Mouse (Mus musculus) midbrain, embryonic 10.5 days (tissue): ENCODE measurements around the gene 4930404H24Rik. TPM values are rescaled to one million over a fixed set of nuclear protein-coding genes. Genes with fewer than 3 reads are reported as not detected.

Experiments
- DNase-seq: peaks from one replicate; pipeline ENCODE4 v3.0.0-alpha.2; 2017; ENCODE audit warnings: low spot score
- H3K27ac ChIP-seq: fragments of 300-500 bp; sonication (generic); replicated peaks from 2 replicates; pipeline ENCODE4 v1.5.1; 2016; ENCODE audit warnings: mild to moderate bottlenecking
- H3K27me3 ChIP-seq: fragments of 300-500 bp; sonication (generic); 2 replicates; pipeline ENCODE4 v1.6.1; 2016; ENCODE audit warnings: low read depth, mild to moderate bottlenecking; ENCODE audit not compliant: poor library complexity, severe bottlenecking
- H3K36me3 ChIP-seq: fragments of 300-500 bp; sonication (generic); 2 replicates; pipeline ENCODE4 v1.6.1; 2016; ENCODE audit warnings: mild to moderate bottlenecking, moderate library complexity
- H3K4me1 ChIP-seq: fragments of 300-500 bp; sonication (generic); 2 replicates; pipeline ENCODE4 v1.6.1; 2016
- H3K4me3 ChIP-seq: fragments of 300-500 bp; sonication (generic); 2 replicates; pipeline ENCODE4 v1.5.1; 2016; ENCODE audit warnings: mild to moderate bottlenecking, moderate library complexity
- H3K9me3 ChIP-seq: fragments of 300-500 bp; sonication (generic); replicated peaks from 2 replicates; pipeline ENCODE4 v1.6.1; 2016; ENCODE audit warnings: mild to moderate bottlenecking
- WGBS: fragments of 180-500 bp; shearing (Covaris S2); methylation state at CpG from one replicate; pipeline ENCODE4 v1.1.7; 2016; 5-methylcytosine and 5-hydroxymethylcytosine counted together
- polyA plus RNA-seq: library from polyadenylated mRNA; unstranded; fragments of >200 nt; fragmentation: Nextera tagmentation; extraction: Ambion mirVana; gene quantifications from 2 replicates; pipeline ENCODE4 v1.2.1, GENCODE M21; 2016

Gene 4930404H24Rik
- polyA plus RNA-seq, 1 experiment from 2014 or later: not detected

DNA sequence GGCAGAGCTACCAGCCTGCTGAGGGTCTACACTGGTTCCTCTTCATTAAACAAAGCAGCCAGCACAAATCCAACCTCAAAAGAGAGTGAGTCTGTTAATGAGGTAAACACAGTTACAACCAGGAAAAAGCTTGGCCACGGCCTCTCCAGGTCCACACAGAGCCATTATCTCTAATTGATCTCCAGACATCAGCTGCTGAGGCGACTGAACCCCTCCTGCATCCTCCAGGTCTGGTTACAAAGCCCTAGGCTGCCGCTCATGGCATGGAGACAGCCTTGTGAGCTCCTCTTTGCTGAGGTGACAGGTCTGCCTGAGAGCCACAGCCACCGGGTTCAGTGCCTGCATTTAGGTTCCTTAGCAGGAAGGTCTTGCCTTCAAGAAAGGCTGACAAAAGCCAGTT, 35.1 kb upstream of the 4930404H24Rik start:
- Histone ChIP-seq H3K9me3 (no peaks in the 10 kb centered on the region), H3K4me3 (no peak overlapping the region), H3K27me3 (no peaks in the 10 kb centered on the region), H3K27ac (peak overlapping the region; percentile 79), H3K36me3 (no peaks in the 10 kb centered on the region), H3K4me1 (peaks cover 51% of the 10 kb centered on the region)
- no peak for DNase-seq
- WGBS: 42% methylated on average over 4 of the region's 4 CpGs

DNA sequence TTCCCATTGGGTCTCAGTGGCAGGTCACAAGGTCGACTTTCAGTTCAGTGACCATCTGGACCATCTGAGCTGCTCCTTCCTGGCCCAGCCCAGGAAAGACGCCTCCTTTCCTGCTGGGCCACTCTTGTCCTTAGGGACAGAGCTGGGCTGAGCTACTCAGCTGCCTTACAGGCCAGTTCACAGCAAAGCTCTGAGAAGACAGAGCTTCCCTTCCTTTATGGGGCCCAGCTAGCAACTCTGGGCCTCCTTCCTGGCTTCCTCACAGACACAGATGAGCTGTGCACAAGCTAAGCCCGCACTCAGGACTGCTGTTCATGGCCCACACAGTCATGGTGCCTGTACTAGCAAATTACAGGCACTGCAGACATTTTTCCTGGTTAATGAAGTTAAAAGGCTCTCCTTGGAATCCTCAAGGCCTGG, 34.6 kb upstream of the 4930404H24Rik start:
- Histone ChIP-seq H3K4me1 (peaks cover 51% of the 10 kb centered on the region), H3K36me3 (no peaks in the 10 kb centered on the region), H3K27me3 (no peaks in the 10 kb centered on the region), H3K9me3 (no peaks in the 10 kb centered on the region), H3K4me3 (no peak overlapping the region), H3K27ac (peak overlapping the region; percentile 79)
- WGBS: 53% methylated on average over 3 of the region's 3 CpGs
- no peak for DNase-seq

DNA sequence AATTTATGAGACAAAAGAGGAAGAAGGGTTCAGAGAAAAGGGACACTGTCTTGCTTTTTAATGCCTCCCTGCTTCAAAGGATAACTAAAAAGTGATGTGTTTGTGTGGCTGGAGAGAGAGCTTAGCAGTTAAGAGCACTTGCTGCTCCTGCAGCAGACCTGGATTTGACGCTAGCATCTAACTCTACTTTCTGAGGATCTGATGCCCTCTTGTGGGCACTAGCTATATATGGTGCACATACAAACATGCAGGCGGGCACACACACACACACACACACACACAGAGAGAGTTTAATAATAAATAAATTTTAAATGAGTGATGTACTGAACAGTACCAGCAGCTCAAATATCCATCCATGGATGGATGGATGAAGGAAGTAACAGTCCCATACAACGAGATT, 29.3 kb upstream of the 4930404H24Rik start:
- H3K27me3 ChIP-seq: no peaks in the 10 kb centered on the region
- 0 out of 2 replicates have a peak, but pooled peaks cover 3% of the 10 kb centered on the region for H3K36me3 ChIP-seq
- H3K4me3 ChIP-seq: no peak overlapping the region
- H3K27ac ChIP-seq: no peak overlapping the region
- H3K4me1 ChIP-seq: peaks cover 16% of the 10 kb centered on the region
- 74% methylated on average over 3 of the region's 3 CpGs for WGBS
- DNase-seq: no peak
- no peaks in the 10 kb centered on the region for H3K9me3 ChIP-seq

DNA sequence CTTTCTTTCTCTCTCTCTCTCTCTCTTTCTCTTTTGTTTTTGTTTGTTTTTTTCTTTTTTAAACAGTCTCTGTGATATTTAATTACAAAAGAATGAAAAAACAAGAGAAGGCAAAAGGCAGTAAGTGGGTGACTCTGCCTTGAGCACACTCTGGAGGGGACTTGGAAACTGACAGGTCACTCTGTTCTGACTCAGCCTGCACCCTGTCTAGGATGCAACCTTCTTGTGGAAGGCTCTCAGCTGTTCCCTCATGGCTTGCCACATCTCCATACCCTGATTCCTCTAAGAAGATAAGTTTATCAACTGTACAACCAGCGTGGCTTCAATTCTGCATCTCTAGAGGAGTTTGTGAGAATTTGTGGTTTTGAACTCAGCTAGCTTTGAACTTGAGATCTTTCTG, 25.2 kb upstream of the 4930404H24Rik start:
- Histone ChIP-seq H3K27me3 (no peaks in the 10 kb centered on the region), H3K9me3 (no peaks in the 10 kb centered on the region), H3K36me3 (0 out of 2 replicates have a peak, but pooled peaks cover 3% of the 10 kb centered on the region), H3K4me1 (peaks cover 30% of the 10 kb centered on the region), H3K4me3 (no peak overlapping the region), H3K27ac (no peak overlapping the region)
- 89% methylated on average over 1 of the region's 1 CpGs for WGBS
- no peak for DNase-seq

DNA sequence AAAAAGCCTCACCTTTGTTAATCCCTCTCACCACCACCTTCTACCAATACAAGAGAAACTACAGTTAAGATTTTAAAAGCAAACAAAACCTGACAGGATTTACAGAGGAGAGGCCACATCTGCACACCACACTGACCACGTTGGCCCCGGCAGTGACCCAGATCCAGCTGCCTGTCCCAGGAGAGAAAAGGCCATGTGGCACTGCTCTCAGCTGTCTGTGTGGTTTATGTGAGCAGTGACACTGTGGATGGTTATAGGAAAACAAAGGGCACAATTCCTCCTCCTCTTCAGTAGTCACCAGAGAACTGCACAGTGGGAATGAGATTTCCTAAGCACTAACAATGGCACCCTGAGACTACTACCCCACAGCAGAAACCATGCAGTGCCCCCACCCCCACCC, 23.3 kb upstream of the 4930404H24Rik start:
- no peak overlapping the region for H3K4me3 ChIP-seq
- no peak for DNase-seq
- no peaks in the 10 kb centered on the region for H3K36me3 ChIP-seq
- H3K27me3 ChIP-seq: no peaks in the 10 kb centered on the region
- peaks cover 34% of the 10 kb centered on the region for H3K4me1 ChIP-seq
- H3K27ac ChIP-seq: peak overlapping the region; percentile 76
- 48% methylated on average over 2 of the region's 2 CpGs for WGBS
- H3K9me3 ChIP-seq: no peaks in the 10 kb centered on the region

DNA sequence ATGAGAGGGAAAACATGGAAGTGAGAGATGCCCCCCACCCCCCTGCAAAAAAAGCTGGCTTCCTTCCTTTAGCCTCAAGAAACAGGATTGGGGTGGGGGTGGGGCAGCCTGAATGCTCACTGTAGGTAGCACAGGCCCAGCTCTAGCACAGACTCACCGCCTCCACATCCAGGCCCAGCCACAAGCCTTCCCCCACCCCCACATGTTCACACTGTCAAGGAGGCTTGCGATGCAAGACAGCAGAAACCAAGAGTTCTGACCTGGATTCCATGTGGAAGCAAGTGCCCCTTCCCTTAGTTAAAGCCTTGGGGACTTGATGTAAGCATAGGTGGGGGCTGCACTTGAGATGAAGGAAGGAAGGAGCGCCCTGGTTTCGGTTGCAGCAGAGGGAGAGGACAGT, 22.8 kb upstream of the 4930404H24Rik start:
- no peak for DNase-seq
- 48% methylated on average over 4 of the region's 4 CpGs for WGBS
- Histone ChIP-seq H3K9me3 (no peaks in the 10 kb centered on the region), H3K4me1 (peaks cover 38% of the 10 kb centered on the region), H3K4me3 (no peak overlapping the region), H3K27ac (peak overlapping the region; percentile 76), H3K36me3 (no peaks in the 10 kb centered on the region), H3K27me3 (no peaks in the 10 kb centered on the region)

DNA sequence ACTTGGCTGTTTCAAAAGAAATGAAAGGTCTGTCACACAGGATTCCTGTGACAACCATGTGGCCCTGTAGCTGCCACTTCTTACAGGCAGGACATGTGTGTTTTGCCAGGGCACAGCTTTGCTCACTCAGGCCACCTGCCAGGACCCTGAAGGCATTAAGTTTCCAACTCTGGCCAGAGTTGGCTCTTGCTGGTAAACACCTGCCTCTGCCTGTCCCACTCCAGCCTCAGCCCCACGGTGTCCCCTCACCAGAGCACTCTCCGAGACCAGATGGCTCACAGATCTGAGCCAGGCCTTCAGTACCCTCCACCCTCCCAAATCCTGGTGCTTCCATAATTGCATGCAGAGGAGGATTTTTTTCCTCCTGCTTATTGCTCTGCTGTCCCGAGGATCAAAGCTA, 21.6 kb upstream of the 4930404H24Rik start:
- Histone ChIP-seq H3K27ac (no peak overlapping the region), H3K36me3 (no peaks in the 10 kb centered on the region), H3K9me3 (no peaks in the 10 kb centered on the region), H3K27me3 (no peaks in the 10 kb centered on the region), H3K4me1 (peaks cover 50% of the 10 kb centered on the region), H3K4me3 (no peak overlapping the region)
- 62% methylated on average over 3 of the region's 3 CpGs for WGBS
- DNase-seq: no peak

DNA sequence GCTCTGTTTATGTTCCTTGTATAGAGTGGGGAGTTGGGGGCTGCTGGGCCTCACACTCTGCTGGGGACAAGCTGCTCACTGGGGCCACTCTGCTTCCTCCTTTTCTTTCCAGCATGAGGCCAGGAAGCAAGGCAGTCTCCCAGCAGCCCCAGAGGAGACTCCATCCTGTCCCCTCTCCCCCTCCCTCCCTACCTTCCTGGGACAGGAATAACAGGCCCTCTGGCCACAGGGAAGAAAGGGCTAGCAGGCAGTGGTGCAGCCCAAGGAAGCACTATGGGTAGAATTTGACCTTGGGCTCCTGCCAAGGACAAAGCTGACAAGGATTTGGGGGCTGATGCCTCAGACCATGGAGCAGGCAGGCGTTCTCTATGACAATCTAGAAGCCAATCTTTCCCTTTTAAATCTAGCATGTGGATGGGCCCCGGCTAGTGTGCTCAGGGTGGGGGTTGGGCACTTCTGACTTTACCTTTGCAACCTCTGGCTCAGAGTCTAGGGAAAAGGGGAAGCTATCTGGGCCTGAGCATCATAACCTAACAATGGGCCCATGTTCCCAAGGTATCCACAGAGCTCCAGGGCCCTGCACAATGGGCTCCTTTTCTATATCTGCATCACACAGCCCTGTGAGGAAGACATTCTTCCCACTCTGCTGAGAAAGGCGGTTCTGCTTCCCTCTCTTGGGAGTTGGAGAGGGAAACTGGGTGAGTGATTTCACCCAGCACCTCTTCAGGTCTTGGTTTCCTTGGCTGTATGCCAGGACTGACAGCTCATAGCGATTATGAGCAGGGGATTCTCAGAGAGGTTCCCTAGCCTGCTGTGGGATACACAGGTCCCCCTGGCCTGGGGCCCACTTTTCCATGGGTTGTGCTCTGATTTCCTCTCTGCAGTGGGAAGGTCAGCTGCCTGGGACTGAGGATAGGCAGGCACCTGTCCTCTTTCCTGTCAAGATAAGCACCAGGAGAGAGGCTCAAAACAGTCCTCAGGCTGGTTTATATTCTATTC, 17.2 kb upstream of the 4930404H24Rik start:
- no peaks in the 10 kb centered on the region for H3K9me3 ChIP-seq
- H3K4me1 ChIP-seq: peaks cover 45% of the 10 kb centered on the region
- H3K4me3 ChIP-seq: no peak overlapping the region
- no peak for DNase-seq
- 53% methylated on average over 4 of the region's 4 CpGs for WGBS
- H3K36me3 ChIP-seq: no peaks in the 10 kb centered on the region
- no peaks in the 10 kb centered on the region for H3K27me3 ChIP-seq
- H3K27ac ChIP-seq: peak overlapping the region; percentile 39

DNA sequence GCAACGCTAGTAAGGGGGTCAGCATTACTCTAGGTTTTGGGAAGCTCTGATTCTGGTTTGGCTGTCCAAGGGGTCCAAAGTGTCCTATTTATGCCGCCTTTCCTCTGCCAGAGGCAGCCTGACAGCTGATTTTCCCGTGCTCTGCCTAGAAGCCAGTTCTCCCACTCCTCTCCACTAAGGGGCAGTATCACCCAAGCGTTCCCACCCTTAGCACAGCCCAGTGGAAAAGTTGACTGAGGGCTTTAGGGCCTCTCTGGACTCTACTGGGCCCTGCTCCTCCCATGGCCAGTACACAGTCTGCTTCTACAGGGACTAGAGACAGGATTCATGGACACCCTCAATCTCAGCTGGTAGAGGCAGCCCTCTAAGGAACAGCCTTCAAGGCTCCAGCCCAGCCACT, 14.0 kb upstream of the 4930404H24Rik start:
- 19% methylated on average over 4 of the region's 4 CpGs for WGBS
- Histone ChIP-seq H3K9me3 (no peaks in the 10 kb centered on the region), H3K27ac (no peak overlapping the region), H3K27me3 (peaks cover 26% of the 10 kb centered on the region), H3K4me3 (no peak overlapping the region), H3K36me3 (no peaks in the 10 kb centered on the region), H3K4me1 (peaks cover 56% of the 10 kb centered on the region)
- peak; percentile 74 for DNase-seq

DNA sequence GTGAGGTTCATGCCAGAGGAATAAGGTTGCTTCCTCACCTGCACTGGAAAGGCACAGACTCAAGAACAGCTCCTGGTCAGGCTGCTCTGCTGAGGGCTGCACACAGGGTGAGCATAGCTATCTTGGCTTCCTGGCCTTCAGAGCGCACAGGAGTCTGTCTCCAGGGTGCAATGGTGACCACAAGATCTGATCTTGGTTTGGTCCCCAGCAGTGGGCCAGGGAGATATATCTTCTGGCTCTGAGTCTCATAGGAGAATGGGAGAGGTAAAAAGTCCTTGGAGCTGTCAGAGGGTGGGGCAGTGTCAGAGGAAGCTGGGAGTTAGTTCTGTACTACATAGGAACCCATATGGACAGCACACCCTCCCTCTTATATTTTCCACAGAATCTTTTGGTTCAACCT, 13.1 kb upstream of the 4930404H24Rik start:
- no peak for DNase-seq

DNA sequence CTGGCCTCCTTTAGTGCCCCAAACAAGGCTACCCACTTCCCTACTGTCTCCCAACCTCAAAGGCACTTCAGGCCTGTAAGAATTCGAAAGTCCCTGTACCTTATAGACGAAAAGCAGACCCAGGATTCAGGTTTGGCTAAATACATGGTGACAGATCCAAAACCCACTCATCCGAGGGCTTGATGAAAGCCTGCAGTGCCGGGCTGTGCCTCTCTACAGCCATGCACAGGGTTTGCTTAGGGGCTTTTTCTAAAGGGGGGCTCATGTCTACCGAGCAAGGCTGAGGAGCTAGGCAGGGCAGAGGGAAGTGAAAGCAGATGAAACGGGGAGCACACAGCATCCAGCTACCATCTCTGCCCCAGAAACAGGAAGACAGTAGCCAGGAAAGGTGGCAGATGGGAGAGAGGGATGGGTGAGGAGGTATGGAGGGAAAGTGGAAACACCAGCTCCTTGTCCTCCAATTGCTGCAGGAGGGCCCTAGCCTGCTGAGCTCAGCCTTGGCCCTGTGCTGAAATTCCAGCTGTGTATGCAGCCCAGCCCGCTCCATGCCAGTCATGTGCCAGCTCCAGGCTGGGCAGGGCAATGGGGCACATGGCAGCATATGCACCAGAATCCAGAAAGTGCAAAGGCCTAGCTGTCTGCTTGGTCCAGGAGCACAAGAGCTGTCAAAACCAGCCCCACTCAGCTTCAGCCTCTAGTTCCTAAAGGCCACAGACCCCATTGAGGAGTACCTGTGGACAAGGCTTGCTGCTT, 11.3 kb upstream of the 4930404H24Rik start:
- H3K9me3 ChIP-seq: no peaks in the 10 kb centered on the region
- no peak for DNase-seq
- no peak overlapping the region for H3K27ac ChIP-seq
- peaks cover 48% of the 10 kb centered on the region for H3K4me1 ChIP-seq
- H3K36me3 ChIP-seq: no peaks in the 10 kb centered on the region
- no peak overlapping the region for H3K4me3 ChIP-seq
- peaks cover 44% of the 10 kb centered on the region for H3K27me3 ChIP-seq
- 76% methylated on average over 7 of the region's 7 CpGs for WGBS

More for the DNA sequence above, 13.1 kb upstream of the 4930404H24Rik start:
- Histone ChIP-seq H3K4me1 (peaks cover 59% of the 10 kb centered on the region), H3K27me3 (peaks cover 35% of the 10 kb centered on the region), H3K4me3 (no peak overlapping the region), H3K27ac (no peak overlapping the region), H3K9me3 (no peaks in the 10 kb centered on the region), H3K36me3 (no peaks in the 10 kb centered on the region)
- 92% methylated on average over 1 of the region's 1 CpGs for WGBS

DNA sequence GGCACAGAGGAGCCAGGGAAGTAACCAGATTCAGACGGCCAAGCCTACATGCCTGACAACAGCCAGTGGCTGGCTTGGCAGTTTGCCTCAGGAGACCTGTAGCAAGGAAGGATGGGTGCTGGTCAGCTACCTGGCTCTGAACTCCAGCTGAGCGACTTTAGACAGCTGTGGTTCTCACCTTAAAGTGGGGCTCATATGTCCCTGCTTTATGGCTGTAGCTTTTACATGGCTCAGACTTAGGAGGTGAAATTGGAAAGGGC, 10.8 kb upstream of the 4930404H24Rik start:
- no peaks in the 10 kb centered on the region for H3K36me3 ChIP-seq
- H3K4me1 ChIP-seq: peaks cover 46% of the 10 kb centered on the region
- no peaks in the 10 kb centered on the region for H3K9me3 ChIP-seq
- 80% methylated on average over 2 of the region's 2 CpGs for WGBS
- no peak for DNase-seq
- H3K27ac ChIP-seq: no peak overlapping the region
- H3K27me3 ChIP-seq: peaks cover 44% of the 10 kb centered on the region
- no peak overlapping the region for H3K4me3 ChIP-seq
